Mouse (Mus musculus) lung, postnatal 0 days (tissue): Measurements from ENCODE around the gene Popdc2. TPM values are rescaled to one million over a fixed set of nuclear protein-coding genes. Genes with fewer than 3 reads are reported as not detected.

ENCODE experiments used
- ATAC-seq: fragments of 200-750 bp; cut with Nextera tagmentation; 2 replicates; pipeline ENCODE4 v1.8.0; 2017; ENCODE audit warnings: moderate library complexity
- DNase-seq: peaks from one replicate; pipeline ENCODE4 v3.0.0-alpha.2; 2016; ENCODE audit warnings: low spot score
- H3K27ac ChIP-seq: fragments of 300-500 bp; sonication (generic); 2 replicates; pipeline ENCODE4 v1.5.1; 2014; ENCODE audit warnings: antibody characterized with exemption, mild to moderate bottlenecking, low read length, mixed read lengths
- H3K27me3 ChIP-seq: fragments of 300-500 bp; sonication (generic); replicated peaks from 2 replicates; pipeline ENCODE4 v1.6.1; 2014; ENCODE audit warnings: low read length, mixed read lengths; ENCODE audit not compliant: insufficient read depth
- H3K36me3 ChIP-seq: fragments of 300-500 bp; sonication (generic); 2 replicates; pipeline ENCODE4 v1.6.1; 2014; ENCODE audit warnings: low read length, mixed read lengths; ENCODE audit not compliant: insufficient read depth
- H3K4me1 ChIP-seq: fragments of 300-500 bp; sonication (generic); 2 replicates; pipeline ENCODE4 v1.6.1; 2014; ENCODE audit warnings: antibody characterized with exemption, low read depth, low read length, mixed read lengths; ENCODE audit not compliant: insufficient read depth
- H3K4me2 ChIP-seq: fragments of 300-500 bp; sonication (generic); replicated peaks from 2 replicates; pipeline ENCODE4 v1.6.1; 2014; ENCODE audit warnings: low read depth, mild to moderate bottlenecking, low read length, moderate library complexity, mixed read lengths
- H3K4me3 ChIP-seq: fragments of 300-500 bp; sonication (generic); 2 replicates; pipeline ENCODE4 v1.5.1; 2014; ENCODE audit warnings: low read depth, low read length
- H3K9ac ChIP-seq: fragments of 300-500 bp; sonication (generic); replicated peaks from 2 replicates; pipeline ENCODE4 v1.6.1; 2014; ENCODE audit warnings: low read depth, mild to moderate bottlenecking
- H3K9me3 ChIP-seq: fragments of 300-500 bp; sonication (generic); 2 replicates; pipeline ENCODE4 v1.6.1; 2016; ENCODE audit warnings: low read length, mixed read lengths
- CTCF ChIP-seq: IDR thresholded peaks from 2 replicates; pipeline ENCODE4 v1.5.1; 2016; ENCODE audit warnings: antibody characterized with exemption, mild to moderate bottlenecking
- EP300 ChIP-seq: IDR thresholded peaks from 2 replicates; pipeline ENCODE4 v1.6.1; 2016; ENCODE audit warnings: antibody characterized with exemption, mild to moderate bottlenecking, control low read depth
- WGBS: fragments of 180-500 bp; shearing (Covaris S2); extraction: QIAGEN DNeasy Blood & Tissue Kit; methylation state at CpG from one replicate; pipeline ENCODE4 v1.1.7; 2014; 5-methylcytosine and 5-hydroxymethylcytosine counted together
- polyA plus RNA-seq: library from polyadenylated mRNA; unstranded; fragments of >200 nt; fragmentation: Nextera tagmentation; extraction: Ambion mirVana; gene quantifications from 2 replicates; pipeline ENCODE4 v1.2.1, GENCODE M21; 2015

Popdc2 gene
- polyA plus RNA-seq: 4.7 and 6.5 TPM in 2 replicates

DNA sequence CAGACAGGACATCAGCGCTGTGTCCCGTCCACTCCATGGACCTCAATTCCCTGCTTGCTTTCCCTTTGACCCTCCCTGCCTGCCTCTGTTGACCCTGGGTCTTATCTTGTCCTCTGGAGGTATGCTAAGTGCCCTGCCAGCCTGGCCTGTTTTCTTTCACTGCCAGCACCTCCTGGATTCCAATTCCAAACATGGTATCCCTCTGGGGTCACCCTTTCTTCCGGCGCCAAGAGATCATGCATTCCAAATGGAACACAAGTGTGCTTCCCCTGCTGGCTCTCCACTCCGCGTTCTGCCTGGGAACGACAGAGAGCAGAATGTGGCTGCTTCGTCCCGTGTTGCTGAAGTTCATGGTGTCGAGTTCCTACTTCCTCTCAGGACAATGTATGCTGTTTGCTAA, at the start of gene Popdc2:
Gene Popdc2 (plus strand): TSS at position 277 of the 400 bp plus-strand sequence.
- WGBS: 12% methylated on average over 10 of the region's 10 CpGs
- H3K4me3 ChIP-seq: no peak within 1 kb of the TSS
- H3K4me2 ChIP-seq: peak within 1 kb of the TSS; percentile 35
- no peak within 1 kb of the TSS for H3K9ac ChIP-seq
- peak; percentile 29 for DNase-seq
- TF ChIP-seq EP300 (no peak), CTCF (no peak)
- H3K27me3 ChIP-seq: no peaks in the 10 kb centered on the region
- peaks cover 13% of the 10 kb centered on the region; the same call in 1 of the 2 replicates for H3K4me1 ChIP-seq
- H3K27ac ChIP-seq: 0 out of 2 replicates have a peak within 1 kb of the TSS, but pooled peaks have one; percentile 20
- H3K36me3 ChIP-seq: no peaks in the 10 kb centered on the region
- ATAC-seq: peak; percentile 47
- no peaks in the 10 kb centered on the region for H3K9me3 ChIP-seq

DNA sequence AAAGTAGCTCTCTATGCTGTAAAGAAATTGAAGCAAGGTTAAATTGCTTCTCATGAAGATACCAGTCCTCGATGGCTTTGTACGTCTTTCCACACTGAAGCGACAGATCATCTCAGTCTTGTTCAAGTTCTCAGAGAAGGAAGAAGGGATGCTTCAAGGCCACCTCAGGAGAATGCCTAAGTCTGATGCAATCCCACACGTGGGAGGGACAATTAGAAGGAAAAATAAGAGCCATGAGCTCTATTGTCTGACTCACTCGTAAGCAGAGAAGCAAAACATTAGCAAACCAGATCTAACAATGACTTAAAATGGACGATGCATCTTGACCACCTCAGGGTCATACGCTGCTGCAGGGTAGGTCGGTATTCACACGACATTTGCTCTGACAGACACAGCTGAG, 43.5 kb upstream of the Popdc2 start:
- DNase-seq: no peak
- WGBS: 68% methylated on average over 9 of the region's 9 CpGs
- H3K9me3 ChIP-seq: no peaks in the 10 kb centered on the region
- TF ChIP-seq CTCF (no peak), EP300 (no peak)
- H3K4me3 ChIP-seq: no peak overlapping the region
- no peak overlapping the region for H3K27ac ChIP-seq
- H3K4me2 ChIP-seq: no peak overlapping the region
- ATAC-seq: no peak
- no peak overlapping the region for H3K9ac ChIP-seq
- no peaks in the 10 kb centered on the region for H3K4me1 ChIP-seq
- H3K27me3 ChIP-seq: no peaks in the 10 kb centered on the region
- no peaks in the 10 kb centered on the region for H3K36me3 ChIP-seq

- 89% methylated on average over 4 of the region's 4 CpGs for WGBS
- Histone ChIP-seq H3K9ac (no peak overlapping the region), H3K27me3 (no peaks in the 10 kb centered on the region), H3K4me1 (no peaks in the 10 kb centered on the region), H3K4me2 (no peak overlapping the region), H3K9me3 (no peaks in the 10 kb centered on the region), H3K4me3 (no peak overlapping the region), H3K27ac (no peak overlapping the region), H3K36me3 (no peaks in the 10 kb centered on the region)
- TF ChIP-seq CTCF (no peak), EP300 (no peak)
- ATAC-seq (no peak), DNase-seq (no peak)
These were observed 42.9 kb upstream of the Popdc2 start for GRCm38 (mm10) chr16:38319087-38319486.

DNA sequence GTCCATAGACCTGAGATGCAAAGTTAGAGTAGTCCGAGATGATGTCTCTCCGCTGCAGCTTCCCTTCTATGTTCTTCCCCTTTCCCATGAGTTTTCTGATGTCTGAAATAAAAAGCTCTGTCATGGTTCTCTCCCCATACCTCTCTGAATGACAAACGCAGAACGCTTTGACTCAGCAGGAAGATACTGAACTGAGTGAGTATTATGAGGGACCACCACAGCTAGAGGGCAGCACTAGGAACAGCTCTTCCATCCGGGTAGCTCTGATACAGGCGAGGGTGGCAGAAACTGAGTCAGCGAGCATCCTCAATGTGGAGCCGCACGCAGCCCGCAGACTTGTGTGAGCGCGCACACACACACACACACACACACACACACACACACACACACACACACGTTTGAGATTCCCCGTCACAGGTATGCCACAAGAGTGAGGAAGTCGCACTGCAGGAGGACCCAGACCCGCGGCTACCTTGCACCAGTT, 40.5 kb upstream of the Popdc2 start:
- Histone ChIP-seq H3K4me1 (no peaks in the 10 kb centered on the region), H3K9me3 (no peaks in the 10 kb centered on the region), H3K4me3 (no peak overlapping the region), H3K36me3 (no peaks in the 10 kb centered on the region), H3K27me3 (no peaks in the 10 kb centered on the region), H3K27ac (no peak overlapping the region), H3K9ac (no peak overlapping the region), H3K4me2 (no peak overlapping the region)
- ATAC-seq (0 out of 2 replicates have a peak, but pooled peaks have one; percentile 35), DNase-seq (peak; percentile 67)
- TF ChIP-seq CTCF (peak; percentile 74), EP300 (no peak)
- 35% methylated on average over 17 of the region's 17 CpGs for WGBS

DNA sequence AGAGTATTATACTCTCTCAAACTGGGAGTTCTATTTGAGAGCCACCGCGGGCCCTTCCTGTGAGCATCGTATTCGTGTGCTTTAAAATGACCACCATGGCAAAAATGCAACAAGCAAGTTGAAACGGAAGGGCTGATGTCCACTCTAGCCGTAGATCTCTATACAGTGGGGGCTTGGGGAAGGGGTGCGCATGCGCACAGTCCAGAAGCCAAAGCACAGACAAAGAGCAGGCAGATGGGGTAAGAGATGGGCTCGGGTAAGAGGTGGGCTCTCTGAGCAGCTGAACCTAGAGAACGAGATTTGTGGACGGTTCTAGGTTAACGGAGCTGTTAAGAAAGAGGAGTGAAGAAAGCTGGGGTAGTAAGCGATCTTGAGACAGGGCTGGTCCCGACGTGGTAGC, 37.7 kb upstream of the Popdc2 start:
- Histone ChIP-seq H3K4me1 (no peaks in the 10 kb centered on the region), H3K9me3 (no peaks in the 10 kb centered on the region), H3K4me3 (no peak overlapping the region), H3K27me3 (no peaks in the 10 kb centered on the region), H3K27ac (no peak overlapping the region), H3K9ac (no peak overlapping the region), H3K36me3 (no peaks in the 10 kb centered on the region), H3K4me2 (no peak overlapping the region)
- WGBS: 88% methylated on average over 15 of the region's 15 CpGs
- DNase-seq: no peak
- TF ChIP-seq EP300 (no peak), CTCF (no peak)
- no peak for ATAC-seq

DNA sequence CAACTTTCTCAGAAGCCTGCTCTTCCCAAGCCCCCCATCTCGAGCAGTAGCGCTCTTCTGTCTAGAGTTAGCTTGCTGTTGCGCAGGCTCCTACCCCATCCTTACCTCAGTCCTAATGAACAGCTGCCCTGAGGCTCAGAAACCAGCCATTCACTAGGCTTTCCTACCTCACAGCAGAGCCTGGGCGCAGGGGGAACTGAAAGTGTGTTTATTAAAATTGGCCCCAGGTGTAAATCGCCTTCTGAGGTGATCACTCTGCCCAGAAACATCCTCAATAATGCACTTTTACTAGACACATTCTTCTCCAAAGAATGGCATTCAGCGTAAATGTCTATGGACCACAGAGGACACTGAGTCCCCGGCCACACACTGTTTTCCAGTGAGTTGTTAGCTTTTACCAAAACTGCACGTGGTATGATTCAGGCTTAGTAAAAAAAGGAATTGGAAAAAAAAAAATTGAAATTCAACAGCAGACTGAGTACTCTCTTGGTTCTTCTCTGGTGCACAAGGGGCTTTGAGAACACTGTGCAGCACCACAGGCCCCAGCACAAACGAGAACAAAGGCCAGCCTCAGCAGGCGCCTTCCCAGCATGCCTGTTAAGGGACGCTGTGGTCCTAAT, 35.1 kb upstream of the Popdc2 start:
- Histone ChIP-seq H3K36me3 (no peaks in the 10 kb centered on the region), H3K4me1 (no peaks in the 10 kb centered on the region), H3K9me3 (no peaks in the 10 kb centered on the region), H3K27ac (no peak overlapping the region), H3K9ac (no peak overlapping the region), H3K4me2 (no peak overlapping the region), H3K27me3 (no peaks in the 10 kb centered on the region), H3K4me3 (no peak overlapping the region)
- no peak for DNase-seq
- WGBS: 87% methylated on average over 11 of the region's 11 CpGs
- no peak for ATAC-seq
- TF ChIP-seq CTCF (no peak), EP300 (no peak)
